Mouse (Mus musculus) CH12.LX (cell line): ENCODE results near the gene Ubqlnl.

Source experiments
- CHD1 ChIP-seq: IDR thresholded peaks from 2 replicates; pipeline ENCODE4 v1.6.1; 2012; ENCODE audit warnings: low read depth, low read length, improper control_type of control experiment, inconsistent platforms
- CTCF ChIP-seq, 2 experiments: IDR thresholded peaks in 1 of 2; conservative IDR thresholded peaks in 1 of 2; 2 replicates each; pipeline ENCODE4 v1.5.1; 2011 to 2012; ENCODE audit warnings: low read depth in 2 of 2, low read length in 2 of 2, improper control_type of control experiment in 1 of 2, inconsistent platforms in 1 of 2, mild to moderate bottlenecking in 1 of 2, moderate library complexity in 1 of 2
- E2F4 ChIP-seq: IDR thresholded peaks from 2 replicates; pipeline ENCODE4 v1.6.1; 2011; ENCODE audit warnings: low read depth, low read length, improper control_type of control experiment; ENCODE audit not compliant: insufficient replicate concordance
- EP300 ChIP-seq: IDR thresholded peaks from 2 replicates; pipeline ENCODE4 v1.6.1; 2011; ENCODE audit warnings: low read length, improper control_type of control experiment
- JUN ChIP-seq: IDR thresholded peaks from 2 replicates; pipeline ENCODE4 v1.6.1; 2011; ENCODE audit warnings: low read depth, mild to moderate bottlenecking, low read length, improper control_type of control experiment, moderate library complexity; ENCODE audit not compliant: insufficient read depth
- JUND ChIP-seq: conservative IDR thresholded peaks from 2 replicates; pipeline ENCODE4 v1.6.1; 2011; ENCODE audit warnings: low read depth, low read length, improper control_type of control experiment
- MAX ChIP-seq: IDR thresholded peaks from 2 replicates; pipeline ENCODE4 v1.6.1; 2011; ENCODE audit warnings: low read length, improper control_type of control experiment
- NELFE ChIP-seq: IDR thresholded peaks from 2 replicates; pipeline ENCODE4 v1.6.1; 2011; ENCODE audit warnings: low read depth, low read length, improper control_type of control experiment
- PAX5 ChIP-seq: IDR thresholded peaks from 2 replicates; pipeline ENCODE4 v1.6.1; 2012; ENCODE audit warnings: low read length, inconsistent platforms, mixed read lengths
- POLR2A ChIP-seq: IDR thresholded peaks from 2 replicates; pipeline ENCODE4 v1.6.1; 2011; ENCODE audit warnings: low read depth, mild to moderate bottlenecking, improper control_type of control experiment, low read length
- POLR2AphosphoS2 ChIP-seq: IDR thresholded peaks from 2 replicates; pipeline ENCODE4 v1.6.1; 2011; ENCODE audit warnings: low read depth, low read length, improper control_type of control experiment
- USF1 ChIP-seq: IDR thresholded peaks from 2 replicates; pipeline ENCODE4 v1.6.1; 2014; ENCODE audit warnings: low read depth, mild to moderate bottlenecking, inconsistent platforms, low read length, improper control_type of control experiment
- ZKSCAN1 ChIP-seq: IDR thresholded peaks from 2 replicates; pipeline ENCODE4 v1.6.1; 2012; ENCODE audit warnings: low read depth, inconsistent platforms, low read length, improper control_type of control experiment, borderline replicate concordance
- ZNF384 ChIP-seq: IDR thresholded peaks from 2 replicates; pipeline ENCODE4 v1.6.1; 2012; ENCODE audit warnings: low read depth, low read length, improper control_type of control experiment, inconsistent platforms

DNA sequence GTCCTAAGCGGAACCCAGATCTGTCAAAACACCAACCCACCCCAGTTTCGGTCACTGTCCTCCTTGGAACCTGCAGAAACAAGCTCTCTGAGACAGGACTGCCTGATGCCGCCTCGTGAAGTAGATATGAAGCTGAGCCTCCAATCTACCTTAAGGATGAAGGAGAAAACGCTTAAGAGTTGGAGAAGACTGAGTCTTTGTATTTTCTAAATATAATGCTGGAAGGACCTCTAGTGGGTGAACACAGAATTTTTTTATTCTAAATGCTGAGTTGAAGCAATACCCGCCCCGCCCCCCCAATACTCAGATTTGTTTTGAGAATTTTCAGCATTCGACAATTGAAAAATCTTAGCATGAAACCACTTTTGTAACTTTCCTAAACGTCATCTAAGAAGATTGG, 40.9 kb upstream of the Ubqlnl start:
- TF ChIP-seq EP300 (no peak), POLR2A (no peak), E2F4 (no peak), POLR2AphosphoS2 (no peak), CTCF (conservative IDR thresholded peaks at IDR 0.05 in 1 of 2, IDR thresholded peaks at IDR 0.05 in 1 of 2; ENCODE audit: low read depth in 2 of 2, low read length in 2 of 2) (peak in 1 of 2 experiments; percentile 41; a peak in 2 of 4 replicates), MAX (no peak), NELFE (no peak), JUN (no peak), USF1 (no peak), PAX5 (no peak), JUND (no peak), ZNF384 (no peak), CHD1 (no peak), ZKSCAN1 (no peak)
